In genomic region chr11:59425671-59426101, GRCm38 (mm10) we compare ENCODE assay signal across 9 mouse cellular contexts. TPM values are rescaled to one million over a fixed set of nuclear protein-coding genes. Genes with fewer than 3 reads are reported as not detected.
DNase-seq lines count a peak whose midpoint lies in the region; ATAC-seq and TF ChIP-seq lines count a peak whose summit lies in the region.
"Had no signal": no experiment of that assay in that cellular context is flagged by ENCODE, and none has a peak within 500 bp of the region (broad histone marks: within the 10 kb centered on the region; RNA-seq: fewer than 3 reads in every experiment).

No protein-coding gene starts in this region.

- H3K9me3 ChIP-seq in lung, postnatal 0 days (ENCODE audit: low read length): no peaks in the 10 kb centered on the region
- no peaks in the 10 kb centered on the region for H3K9me3 ChIP-seq in stomach, postnatal 0 days (ENCODE audit: control insufficient read depth, low read length)
- H3K9me3 ChIP-seq: midbrain, embryonic 12.5 days had no signal

- peak; percentile 39 for ATAC-seq in lung, postnatal 0 days
- ATAC-seq in stomach, postnatal 0 days (ENCODE audit: low FRiP score, low TSS enrichment): peak; percentile 33; the same call in 1 of the 2 replicates

- no peak overlapping the region for H3K27ac ChIP-seq in cortical plate, adult 2 months (ENCODE audit: insufficient read depth, low read length)
- H3K27ac ChIP-seq in lung, postnatal 0 days (ENCODE audit: low read length): 0 out of 2 replicates have a peak overlapping the region, but pooled peaks have one; percentile 38
- no peak overlapping the region for H3K27ac ChIP-seq in stomach, postnatal 0 days (replicated peaks)
- H3K27ac ChIP-seq: midbrain, embryonic 12.5 days had no signal

- no peak for TF ChIP-seq EP300 in lung, postnatal 0 days (IDR thresholded peaks at IDR 0.05)
- no peak for TF ChIP-seq EP300 in stomach, postnatal 0 days (optimal IDR thresholded peaks at IDR 0.05)

- no peak overlapping the region for H3K4me3 ChIP-seq in cortical plate, adult 2 months (ENCODE audit: insufficient read depth, low read length)
- no peak overlapping the region for H3K4me3 ChIP-seq in lung, postnatal 0 days (ENCODE audit: low read depth, low read length)
- H3K4me3 ChIP-seq in stomach, postnatal 0 days (ENCODE audit: low read depth, low read length): no peak overlapping the region
- H3K4me3 ChIP-seq: midbrain, embryonic 12.5 days had no signal

- TF ChIP-seq POLR2A in cortical plate, adult 2 months (IDR thresholded peaks at IDR 0.05; ENCODE audit: extremely low read depth, insufficient read depth, low read length): no peak

- 38% methylated on average over 7 of the region's 7 CpGs for WGBS in lung, postnatal 0 days
- WGBS in stomach, postnatal 0 days: 37% methylated on average over 7 of the region's 7 CpGs

- no peaks in the 10 kb centered on the region for H3K27me3 ChIP-seq in lung, postnatal 0 days (replicated peaks; ENCODE audit: insufficient read depth, low read length)
- no peaks in the 10 kb centered on the region for H3K27me3 ChIP-seq in stomach, postnatal 0 days (ENCODE audit: control insufficient read depth, insufficient read depth, low read length)
- H3K27me3 ChIP-seq: midbrain, embryonic 12.5 days had no signal

- no peak overlapping the region for H3K4me2 ChIP-seq in lung, postnatal 0 days (replicated peaks; ENCODE audit: low read depth, low read length)
- no peak overlapping the region for H3K4me2 ChIP-seq in stomach, postnatal 0 days (replicated peaks; ENCODE audit: low read depth)
- H3K4me2 ChIP-seq: midbrain, embryonic 12.5 days had no signal

- no peak overlapping the region for H3K9ac ChIP-seq in lung, postnatal 0 days (replicated peaks; ENCODE audit: low read depth)
- H3K9ac ChIP-seq in stomach, postnatal 0 days (ENCODE audit: low read length): no peak overlapping the region
- H3K9ac ChIP-seq: midbrain, embryonic 12.5 days had no signal

- TF ChIP-seq CTCF in cortical plate, adult 2 months (IDR thresholded peaks at IDR 0.05; ENCODE audit: extremely low read depth, insufficient read depth, low read length): peak; percentile 46
- TF ChIP-seq CTCF in lung, postnatal 0 days (IDR thresholded peaks at IDR 0.05): peak; percentile 70
- peak; percentile 78 for TF ChIP-seq CTCF in stomach, postnatal 0 days (IDR thresholded peaks at IDR 0.05; ENCODE audit: low read depth)

- DNase-seq in kidney, postnatal 25 days: peak; percentile 15 to 45
- no peak for DNase-seq in kidney, postnatal 14 days
- DNase-seq in NIH3T3 (ENCODE audit: low read depth): peak; percentile 50
- DNase-seq in lung, postnatal 0 days (ENCODE audit: low spot score): peak; percentile 49
- DNase-seq in stomach, postnatal 0 days (ENCODE audit: low spot score): peak; percentile 30
- no peak for DNase-seq in adrenal gland, adult 2 months
- no peak for DNase-seq in urinary bladder, adult 2 months (ENCODE audit: low spot score)

- H3K4me1 ChIP-seq in cortical plate, adult 2 months (ENCODE audit: control insufficient read depth, insufficient read depth, low read length): no peaks in the 10 kb centered on the region; the same call in 1 of the 2 replicates
- H3K4me1 ChIP-seq in lung, postnatal 0 days (ENCODE audit: insufficient read depth, low read depth, low read length): no peaks in the 10 kb centered on the region; the same call in 1 of the 2 replicates
- no peaks in the 10 kb centered on the region for H3K4me1 ChIP-seq in stomach, postnatal 0 days (replicated peaks; ENCODE audit: control insufficient read depth, insufficient read depth)
- H3K4me1 ChIP-seq: midbrain, embryonic 12.5 days had no signal

- H3K36me3 ChIP-seq in lung, postnatal 0 days (ENCODE audit: insufficient read depth, low read length): no peaks in the 10 kb centered on the region
- H3K36me3 ChIP-seq in stomach, postnatal 0 days (ENCODE audit: control insufficient read depth, insufficient read depth, low read length): peaks cover 9% of the 10 kb centered on the region

RNA-seq across cellular contexts. Expression of gene Jmjd4, which starts 24.2 kb away (rescaled TPM):
- polyA plus RNA-seq in cortical plate, adult 2 months (2012; rRNA removed): 15.7 and 16.1 TPM in 2 replicates
- 5.5 and 5.7 TPM in 2 replicates for polyA plus RNA-seq in lung, postnatal 0 days (2015; fragmentation: Nextera tagmentation; extraction: Ambion mirVana)
- 5.4 and 5.5 TPM in 2 replicates for polyA plus RNA-seq in stomach, postnatal 0 days (2015; fragmentation: Nextera tagmentation; extraction: Ambion mirVana)
- total RNA-seq in adrenal gland, adult 2 months (2021): 1 to 10 TPM; 8.4 to 9.4 TPM
- polyA plus RNA-seq in adrenal gland, adult 2 months (2012; rRNA removed): 4.9 and 6.2 TPM in 2 replicates
- 5.3 and 5.9 TPM in 2 replicates for polyA plus RNA-seq in urinary bladder, adult 2 months (2012; rRNA removed)

RNA-seq across cellular contexts. Expression of gene Snap47, which starts 25.3 kb away (rescaled TPM):
- polyA plus RNA-seq in cortical plate, adult 2 months (2012; rRNA removed): 467 and 482 TPM in 2 replicates
- polyA plus RNA-seq in lung, postnatal 0 days (2015; fragmentation: Nextera tagmentation; extraction: Ambion mirVana): 54.0 and 56.7 TPM in 2 replicates
- polyA plus RNA-seq in stomach, postnatal 0 days (2015; fragmentation: Nextera tagmentation; extraction: Ambion mirVana): 50.6 and 51.9 TPM in 2 replicates
- total RNA-seq in adrenal gland, adult 2 months (2021): 100 to 1,000 TPM in 1 of 2 experiments, 10 to 100 TPM in 1; 92.1 to 102 TPM
- polyA plus RNA-seq in adrenal gland, adult 2 months (2012; rRNA removed): 59.5 and 67.0 TPM in 2 replicates
- 61.7 and 66.2 TPM in 2 replicates for polyA plus RNA-seq in urinary bladder, adult 2 months (2012; rRNA removed)

RNA-seq across cellular contexts. Expression of gene Zfp867, which starts 46.6 kb away (rescaled TPM):
- 2.9 and 3.8 TPM in 2 replicates for polyA plus RNA-seq in cortical plate, adult 2 months (2012; rRNA removed)
- 7.3 and 7.4 TPM in 2 replicates for polyA plus RNA-seq in lung, postnatal 0 days (2015; fragmentation: Nextera tagmentation; extraction: Ambion mirVana)
- 3.4 and 3.8 TPM in 2 replicates for polyA plus RNA-seq in stomach, postnatal 0 days (2015; fragmentation: Nextera tagmentation; extraction: Ambion mirVana)
- 1 to 10 TPM; 2.7 to 5.5 TPM for total RNA-seq in adrenal gland, adult 2 months (2021)
- polyA plus RNA-seq in adrenal gland, adult 2 months (2012; rRNA removed): 0.12 and 0.13 TPM in 2 replicates
- polyA plus RNA-seq in urinary bladder, adult 2 months (2012; rRNA removed): 5.6 and 6.2 TPM in 2 replicates

RNA-seq across cellular contexts. Expression of gene Prss38, which starts 50.2 kb away (rescaled TPM):
- 0.23 and 0.31 TPM in 2 replicates for polyA plus RNA-seq in cortical plate, adult 2 months (2012; rRNA removed)
- polyA plus RNA-seq in lung, postnatal 0 days (2015; fragmentation: Nextera tagmentation; extraction: Ambion mirVana): not detected in 2 replicates
- 0.07 TPM in 1 of 2 replicates, not detected in the other for polyA plus RNA-seq in stomach, postnatal 0 days (2015; fragmentation: Nextera tagmentation; extraction: Ambion mirVana)
- not detected for total RNA-seq in adrenal gland, adult 2 months (2021)
- not detected in 2 replicates for polyA plus RNA-seq in adrenal gland, adult 2 months (2012; rRNA removed)
- 0.06 and 0.24 TPM in 2 replicates for polyA plus RNA-seq in urinary bladder, adult 2 months (2012; rRNA removed)

Comparison
In these comparisons a context has a peak if more than half of its experiments do, and no peak if none do; other contexts are left out.
1. DNase-seq: peak in kidney, postnatal 25 days (2 of 2), NIH3T3 (single experiment), lung, postnatal 0 days (single experiment) and stomach, postnatal 0 days (single experiment); none in kidney, postnatal 14 days (single experiment), adrenal gland, adult 2 months (single experiment) and urinary bladder, adult 2 months (single experiment).
2. Peak in every context shown above with its lines, with median percentiles within 50 percentile points of each other: CTCF ChIP-seq.